Mouse (Mus musculus) spleen, postnatal 14 days (tissue): ENCODE data around the gene Sbpl.

Experiments
- DNase-seq, 2 experiments: peaks; one replicate each; pipeline ENCODE4 v3.0.0; 2021 to 2022; ENCODE audit warnings: low spot score in 2 of 2

Gene Sbpl

DNA sequence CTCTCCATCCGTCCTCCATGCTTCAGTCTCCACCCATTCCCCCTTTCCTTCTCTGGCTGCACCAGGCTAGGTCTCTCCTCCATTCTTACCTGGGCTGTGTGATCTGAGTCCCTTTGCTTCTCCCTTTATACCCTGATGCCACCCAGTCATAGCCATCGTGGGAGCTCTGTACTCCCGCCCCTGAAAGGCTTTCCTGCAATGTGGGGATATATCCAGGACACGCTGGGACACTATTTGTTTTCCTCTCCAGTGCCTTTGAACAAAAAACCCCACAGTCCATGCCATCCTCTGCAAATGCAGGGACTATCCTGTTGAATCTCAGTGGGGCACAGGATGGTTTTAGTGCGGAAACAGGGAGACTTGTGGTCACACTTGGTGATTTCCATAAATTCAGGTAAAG, at the start of gene Sbpl:
Gene Sbpl, minus strand, starts transcription at position 101 of the 400 bp plus-strand sequence.
- DNase-seq: no peak

DNA sequence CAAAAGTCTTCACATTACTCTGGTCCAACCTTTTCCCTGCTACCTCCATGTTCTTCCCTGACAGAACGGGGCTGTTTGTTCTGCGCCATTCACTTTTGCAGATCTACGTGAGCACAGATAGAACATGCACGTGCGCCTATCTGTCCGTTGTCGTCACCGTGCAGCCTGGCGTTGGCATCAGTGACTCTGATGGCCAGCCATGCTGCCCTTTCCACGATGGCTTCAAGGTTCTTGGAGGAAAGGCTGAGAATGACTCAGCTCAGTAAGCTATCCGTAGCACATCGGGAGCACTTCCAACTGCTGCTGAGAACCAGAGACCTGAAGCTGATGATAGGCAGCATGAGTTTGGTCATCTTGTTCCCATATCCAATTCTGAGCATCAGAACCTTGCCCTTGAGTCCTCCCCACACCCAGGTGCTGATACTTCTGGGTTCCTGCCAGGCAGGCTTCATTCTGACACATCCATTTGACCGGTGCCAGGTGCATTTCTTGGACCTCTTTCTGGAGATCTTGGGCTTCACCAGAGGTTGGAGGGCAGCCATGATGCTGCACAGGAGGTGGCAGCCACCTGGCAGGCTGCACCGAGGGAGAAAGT, 49.1 kb upstream of the Sbpl start:
- DNase-seq: no peak

DNA sequence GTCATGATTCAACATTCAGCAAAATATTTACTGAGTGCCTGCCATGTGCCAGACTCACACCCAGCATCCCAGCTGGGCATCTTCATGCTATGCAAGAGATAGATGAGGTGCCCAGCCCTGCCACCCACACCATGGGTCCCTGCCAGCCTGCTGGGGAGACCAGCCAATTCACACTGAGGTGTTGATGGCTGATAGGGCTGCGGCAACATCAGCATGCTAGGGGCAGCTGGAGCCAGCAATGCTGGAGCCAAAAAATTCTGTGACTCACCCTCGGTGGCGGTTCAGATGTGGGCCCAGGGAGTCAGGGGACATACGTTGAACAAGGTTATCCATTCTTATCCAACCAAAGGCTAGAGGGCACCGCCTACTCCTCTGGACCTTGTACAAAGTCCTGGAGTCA, 45.3 kb upstream of the Sbpl start:
- DNase-seq: no peak

DNA sequence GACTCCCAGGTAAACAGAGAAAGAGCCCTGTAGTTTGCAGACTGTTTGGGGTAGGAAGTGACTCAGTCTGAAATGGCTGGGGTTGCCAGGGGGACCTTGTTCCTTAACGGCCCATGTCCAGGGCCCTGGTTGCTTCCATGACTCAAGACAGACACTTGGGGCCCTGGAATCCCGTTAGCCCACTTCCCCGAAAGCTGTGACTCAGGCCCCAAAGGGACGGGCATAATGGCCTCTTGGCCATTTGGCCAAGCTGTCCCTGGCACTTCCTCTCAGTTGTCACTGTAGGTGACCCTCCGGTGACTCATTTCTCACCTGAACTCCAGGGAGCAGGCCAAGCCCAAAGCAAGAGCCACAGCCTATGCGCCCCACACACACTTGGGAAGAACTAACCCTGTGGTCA, 43.3 kb upstream of the Sbpl start:
- no peak for DNase-seq

DNA sequence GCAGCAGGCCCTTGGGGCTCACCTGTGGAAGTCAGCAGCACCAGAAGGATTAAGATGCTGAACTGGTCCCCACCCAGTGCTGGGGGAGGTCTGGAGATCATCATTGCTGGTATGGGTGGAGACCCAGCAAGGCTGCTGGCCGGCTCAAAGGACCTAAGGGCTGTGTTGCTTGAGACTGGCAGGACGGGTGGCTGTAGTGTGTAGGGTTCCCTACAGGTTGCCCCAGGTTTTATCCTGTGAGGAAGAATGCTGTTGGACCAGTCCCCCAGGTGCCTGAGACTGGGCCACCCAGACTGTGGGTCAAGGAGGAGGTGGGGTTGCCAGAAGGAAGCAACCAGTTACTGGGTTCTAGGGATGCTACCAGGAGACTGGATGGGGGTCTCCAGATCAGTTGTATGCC, 42.8 kb upstream of the Sbpl start, which contains the start of gene Prss22:
Gene Prss22, minus strand, starts transcription at position 200 of the 400 bp plus-strand sequence.
- DNase-seq: no peak

DNA sequence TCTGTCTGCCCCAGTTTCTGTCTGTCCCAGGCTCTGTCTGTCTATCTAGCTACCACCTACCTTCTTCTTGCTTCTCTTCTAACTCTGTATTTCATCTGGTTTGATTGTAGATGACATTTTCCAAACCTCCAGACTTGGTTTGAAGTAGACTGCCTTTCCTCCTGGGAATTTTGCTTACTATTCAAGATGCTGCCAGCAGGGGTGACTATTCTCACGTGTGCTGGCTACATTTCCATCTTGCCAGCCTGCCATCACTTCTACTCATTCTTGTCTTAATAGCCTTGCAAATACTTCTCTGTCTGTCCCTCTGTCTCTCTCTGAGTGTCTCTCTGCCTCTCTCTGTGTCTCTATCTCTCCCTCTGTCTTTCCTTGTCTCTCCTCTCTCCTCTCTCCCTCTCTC, 40.3 kb upstream of the Sbpl start:
- DNase-seq: no peak

DNA sequence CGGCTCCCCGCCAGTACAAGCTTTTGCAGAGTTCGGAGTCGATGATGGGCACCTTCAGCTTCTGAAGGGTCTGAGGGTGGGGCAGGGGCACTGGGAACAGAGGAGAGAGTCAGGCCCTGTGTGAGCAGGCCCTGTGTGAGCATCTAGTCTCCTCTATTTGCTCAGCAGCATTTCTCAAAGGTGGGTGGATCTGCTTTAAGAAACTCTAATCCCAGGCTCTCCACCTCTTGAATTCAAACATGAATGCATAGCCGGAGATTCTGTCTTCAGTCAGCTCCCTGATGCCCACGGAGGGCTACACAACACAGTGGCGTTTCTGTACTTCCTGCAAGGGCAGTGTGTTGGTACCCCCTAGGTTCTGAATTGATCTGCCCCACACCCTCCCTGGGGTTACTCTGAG, 39.6 kb upstream of the Sbpl start:
- DNase-seq: no peak

DNA sequence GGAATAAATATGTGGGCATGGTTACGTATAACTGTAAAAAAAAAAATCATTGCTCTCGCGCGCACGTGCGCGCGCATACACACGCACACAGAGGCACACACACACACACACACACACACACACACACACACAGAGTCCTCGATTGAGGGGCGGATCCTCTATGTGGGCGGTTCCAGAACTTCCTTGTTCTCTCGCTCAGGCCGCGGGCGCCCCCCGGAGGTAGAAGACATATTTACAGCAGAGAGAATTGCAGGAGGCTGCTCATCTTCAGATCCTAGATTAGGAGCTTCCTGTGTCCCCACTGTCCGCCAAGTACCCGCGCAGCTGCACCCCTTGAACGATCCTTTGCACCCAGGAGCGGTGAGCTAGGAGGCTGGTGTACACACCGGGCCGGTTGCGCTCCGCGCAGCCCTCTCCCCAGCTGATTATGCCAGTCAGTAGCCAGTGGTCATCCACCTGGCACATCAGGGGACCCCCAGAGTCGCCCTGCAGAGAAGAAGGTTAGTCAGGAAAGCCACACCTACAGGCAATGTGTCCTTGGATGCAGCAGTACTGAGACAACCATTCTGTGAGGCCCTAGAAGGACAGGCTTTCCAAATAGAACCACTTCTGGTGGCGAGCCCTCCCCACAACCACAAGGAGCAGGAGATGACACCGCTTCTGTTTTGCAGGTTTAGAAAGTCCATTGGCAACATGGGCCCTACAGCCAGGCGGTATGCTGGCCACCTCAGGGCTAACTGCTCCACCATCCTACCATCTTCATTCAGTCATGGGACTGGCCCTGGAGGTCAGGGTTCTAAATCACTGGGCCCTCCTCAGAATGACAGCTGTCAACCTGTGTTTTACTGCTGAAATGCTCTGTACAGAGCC, 38.7 kb upstream of the Sbpl start:
- DNase-seq: peak; percentile 69 to 83

DNA sequence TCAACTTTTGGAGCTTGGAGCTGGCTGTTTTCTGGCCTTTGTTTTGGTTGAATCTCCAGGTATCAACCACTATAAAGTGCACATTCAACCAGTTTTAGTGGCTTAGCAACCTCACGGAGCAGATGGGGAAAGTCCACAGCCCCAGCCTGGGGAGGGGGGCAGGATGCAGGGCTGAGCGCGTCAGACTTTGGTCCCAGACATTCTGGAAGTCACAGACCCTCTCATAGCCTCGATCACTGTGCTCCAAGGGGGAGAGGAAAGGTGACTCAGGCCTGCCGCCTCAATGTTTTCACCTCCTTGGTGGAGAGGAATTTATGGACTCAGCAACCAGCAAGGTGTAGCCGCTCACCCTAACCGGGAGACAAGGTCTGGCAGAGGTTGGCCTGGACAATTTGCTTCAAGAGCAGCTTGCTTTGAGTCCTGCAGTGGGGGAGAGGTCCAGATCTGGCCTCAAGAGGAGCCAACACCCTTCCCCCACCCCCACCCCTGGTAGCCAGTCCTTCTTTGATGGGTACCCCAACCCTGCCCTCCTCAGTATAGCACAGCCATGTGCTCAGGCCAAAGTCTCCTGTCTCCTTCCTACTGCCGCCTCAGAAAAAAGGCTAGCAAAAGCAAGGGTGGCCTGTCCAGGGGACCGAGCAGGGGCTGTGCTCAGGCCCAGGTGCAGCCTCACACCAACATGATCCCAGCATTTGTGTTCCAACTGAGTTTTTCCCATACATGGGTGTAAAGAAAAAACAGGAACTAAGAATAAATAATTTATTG, 37.9 kb upstream of the Sbpl start:
- no peak for DNase-seq

DNA sequence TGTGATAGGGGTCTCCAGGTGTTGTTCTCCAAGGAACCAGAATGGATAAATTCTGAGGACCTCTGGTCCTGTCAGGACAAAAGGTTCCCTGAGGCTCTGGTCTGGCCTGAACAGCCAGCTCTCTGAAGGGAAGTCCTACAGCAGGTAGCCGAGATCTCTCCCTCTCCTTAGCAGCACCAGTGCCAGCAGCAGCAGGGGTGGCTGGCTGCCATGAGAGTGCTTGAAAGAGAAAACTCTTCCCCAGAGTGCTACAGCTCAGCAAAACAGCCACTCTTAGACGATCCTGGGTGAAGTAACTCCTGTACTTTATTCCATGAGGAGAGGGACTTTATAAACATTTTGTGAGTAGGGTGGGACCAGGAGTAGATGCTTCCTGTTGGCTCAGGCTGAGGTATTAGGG, 34.7 kb upstream of the Sbpl start:
- DNase-seq: no peak

DNA sequence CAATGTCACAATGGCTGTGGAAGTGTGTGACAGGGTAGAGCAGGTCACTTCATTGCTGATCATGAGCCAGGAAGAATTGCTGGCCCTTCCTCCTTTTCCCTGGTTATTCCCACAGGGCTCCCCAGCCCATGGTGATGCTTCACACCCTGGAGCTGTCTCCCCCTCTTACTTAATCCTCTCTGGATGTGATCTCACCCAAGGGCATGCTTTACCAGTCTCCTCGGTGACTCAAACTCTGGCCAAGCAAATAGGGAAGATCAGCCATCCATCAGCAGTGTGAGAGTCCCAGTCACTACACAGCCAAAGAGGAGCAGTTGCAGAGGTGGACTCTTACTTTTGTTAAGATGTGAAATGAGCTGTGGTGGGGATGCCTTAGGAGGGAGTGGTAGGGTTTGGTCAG, 29.9 kb upstream of the Sbpl start:
- no peak for DNase-seq

DNA sequence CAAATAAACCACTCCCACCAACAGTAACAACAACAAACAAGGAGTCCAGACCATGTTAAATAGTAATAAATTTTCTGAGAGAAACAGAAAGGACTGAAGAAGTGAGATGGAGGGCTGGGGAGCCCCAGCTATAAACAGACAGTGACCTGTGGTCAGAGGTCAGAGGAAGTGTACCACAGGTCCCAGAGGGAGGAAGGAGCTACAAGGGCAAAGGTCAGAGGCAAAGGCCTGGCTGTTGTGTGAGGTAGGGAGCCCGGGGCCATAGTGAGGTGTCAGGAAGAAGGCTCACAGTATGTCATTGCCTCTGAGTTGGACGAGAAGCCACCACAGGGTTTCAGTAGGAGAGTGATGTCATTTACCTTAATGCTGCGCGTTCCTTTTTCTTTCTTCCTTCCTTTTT, 27.8 kb upstream of the Sbpl start:
- DNase-seq: no peak

DNA sequence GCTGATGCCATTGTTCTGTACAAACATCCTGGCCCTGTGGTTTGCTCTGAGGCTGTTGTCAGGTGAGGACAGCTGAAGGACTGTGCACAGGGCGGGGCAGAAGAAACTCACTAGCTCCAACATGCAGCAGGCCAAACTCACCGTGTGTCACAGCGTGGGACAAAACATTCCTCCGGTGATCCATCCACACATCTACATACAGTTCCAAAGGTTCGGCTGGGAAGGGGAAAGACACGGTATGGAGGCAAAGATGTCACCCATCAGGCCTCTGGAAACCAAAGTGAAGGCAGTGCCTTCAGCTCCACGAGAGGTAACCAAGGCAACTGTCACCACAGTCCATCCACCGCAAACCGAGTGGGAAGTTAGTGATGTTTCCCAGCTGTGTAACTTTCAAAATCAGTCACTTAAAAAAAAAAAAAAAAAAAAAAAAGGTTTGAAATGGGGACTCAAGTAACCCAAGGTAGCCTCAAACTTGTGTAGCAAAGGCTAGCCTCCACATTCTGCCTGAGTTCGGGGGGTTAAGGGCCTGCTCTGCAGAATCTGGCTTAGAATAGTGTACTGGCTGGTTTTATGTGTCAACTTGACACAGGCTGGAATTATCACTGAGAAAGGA, 25.3 kb upstream of the Sbpl start, which contains the start of gene Prss30:
Gene Prss30, minus strand, starts transcription at position 270 of the 613 bp plus-strand sequence.
- DNase-seq: no peak

DNA sequence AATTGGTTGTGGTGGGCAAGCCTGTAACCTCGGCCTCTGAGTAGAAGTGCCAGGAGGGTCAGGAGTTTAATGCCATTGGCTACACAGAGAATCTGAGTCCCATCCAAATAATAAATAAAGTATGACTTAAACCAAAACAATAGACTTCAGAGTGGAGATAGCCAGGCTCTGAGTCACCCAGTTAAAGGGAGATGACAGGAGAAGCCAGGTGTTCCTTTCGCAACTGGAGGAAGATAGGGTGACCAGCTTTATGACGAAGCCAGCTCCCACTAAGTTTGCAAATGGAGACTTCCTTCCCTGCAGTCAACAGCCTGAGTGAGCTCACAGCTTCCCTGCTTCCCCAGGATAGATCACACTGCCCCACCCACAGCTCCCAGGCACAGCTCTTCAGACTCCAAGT, 24.4 kb upstream of the Sbpl start:
- no peak for DNase-seq

DNA sequence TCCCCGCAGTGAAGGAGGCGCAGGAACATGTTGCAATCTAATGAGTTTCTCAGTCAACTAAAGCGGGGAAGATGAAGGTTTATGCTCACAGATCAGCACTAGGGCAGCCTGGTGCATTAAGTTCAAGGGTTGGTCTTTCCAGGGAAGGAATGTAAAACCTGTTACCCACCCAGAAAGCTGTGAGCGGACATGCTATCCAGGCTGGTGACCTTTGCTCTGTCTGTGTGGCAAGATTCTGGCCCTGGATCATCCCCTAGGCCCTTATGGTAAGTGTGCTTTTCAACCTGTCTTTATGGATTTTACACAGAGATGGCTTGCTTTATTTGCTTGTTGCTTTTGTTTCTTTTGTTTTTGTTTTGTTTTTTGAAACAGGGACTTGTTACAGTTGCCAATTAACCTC, 21.6 kb upstream of the Sbpl start:
- DNase-seq: no peak

DNA sequence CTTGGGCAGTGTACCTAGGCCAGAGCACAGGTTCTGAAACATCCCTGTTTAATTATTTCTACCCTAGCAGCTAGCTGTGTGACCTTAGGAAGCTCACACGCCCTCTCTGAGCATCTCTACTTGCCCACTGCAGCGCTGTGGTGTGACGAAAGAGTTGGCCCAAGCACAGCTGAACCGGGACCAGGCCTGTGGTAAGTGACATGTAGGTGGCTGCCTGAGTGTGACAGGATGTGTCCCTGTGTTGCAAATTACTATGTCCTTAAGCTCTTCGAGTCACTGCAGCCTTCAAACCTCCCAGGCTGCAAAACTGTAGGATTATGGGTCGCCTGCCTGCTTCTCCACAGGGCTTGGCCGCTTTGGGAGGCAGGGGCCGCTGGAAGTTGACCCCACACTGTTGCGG, 16.2 kb upstream of the Sbpl start:
- no peak for DNase-seq

DNA sequence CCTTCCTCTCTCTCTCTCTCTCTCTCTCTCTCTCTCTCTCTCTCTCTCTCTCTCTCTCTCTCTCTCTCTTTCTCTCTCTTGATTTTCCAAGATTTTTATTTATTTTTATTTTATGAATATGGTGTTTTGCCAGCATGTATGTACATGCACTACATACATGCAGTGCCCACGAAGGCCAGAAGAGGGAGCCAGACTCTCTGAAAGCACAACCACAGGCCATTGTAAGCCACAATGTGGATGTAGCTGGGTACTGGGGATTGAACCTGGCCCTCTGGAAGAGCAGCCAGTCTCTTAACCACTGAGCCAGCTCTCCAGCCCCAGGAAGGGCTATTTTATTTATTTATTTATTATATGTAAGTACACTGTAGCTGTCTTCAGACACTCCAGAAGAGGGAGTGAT, 14.2 kb upstream of the Sbpl start:
- DNase-seq: peak; percentile 35 to 63

DNA sequence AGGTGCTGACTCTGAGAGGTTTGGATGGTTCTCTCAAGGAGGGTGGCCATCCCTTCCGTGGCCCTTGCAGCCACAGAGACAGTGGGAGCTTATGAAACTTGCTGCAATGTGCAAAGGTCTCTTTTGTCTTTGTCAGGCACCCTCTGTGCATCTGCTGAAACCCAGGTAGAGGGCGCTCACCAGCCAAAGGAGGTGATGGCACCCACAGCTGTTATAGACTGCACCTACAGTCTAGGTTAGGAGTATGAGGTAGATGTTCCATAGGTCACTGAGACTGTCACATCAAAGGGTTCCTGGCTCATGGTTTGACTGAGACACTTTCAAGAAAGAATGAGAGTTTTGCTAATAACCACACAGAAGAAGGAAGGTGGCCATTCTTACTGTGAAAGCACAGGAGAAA, 13.7 kb upstream of the Sbpl start:
- no peak for DNase-seq

DNA sequence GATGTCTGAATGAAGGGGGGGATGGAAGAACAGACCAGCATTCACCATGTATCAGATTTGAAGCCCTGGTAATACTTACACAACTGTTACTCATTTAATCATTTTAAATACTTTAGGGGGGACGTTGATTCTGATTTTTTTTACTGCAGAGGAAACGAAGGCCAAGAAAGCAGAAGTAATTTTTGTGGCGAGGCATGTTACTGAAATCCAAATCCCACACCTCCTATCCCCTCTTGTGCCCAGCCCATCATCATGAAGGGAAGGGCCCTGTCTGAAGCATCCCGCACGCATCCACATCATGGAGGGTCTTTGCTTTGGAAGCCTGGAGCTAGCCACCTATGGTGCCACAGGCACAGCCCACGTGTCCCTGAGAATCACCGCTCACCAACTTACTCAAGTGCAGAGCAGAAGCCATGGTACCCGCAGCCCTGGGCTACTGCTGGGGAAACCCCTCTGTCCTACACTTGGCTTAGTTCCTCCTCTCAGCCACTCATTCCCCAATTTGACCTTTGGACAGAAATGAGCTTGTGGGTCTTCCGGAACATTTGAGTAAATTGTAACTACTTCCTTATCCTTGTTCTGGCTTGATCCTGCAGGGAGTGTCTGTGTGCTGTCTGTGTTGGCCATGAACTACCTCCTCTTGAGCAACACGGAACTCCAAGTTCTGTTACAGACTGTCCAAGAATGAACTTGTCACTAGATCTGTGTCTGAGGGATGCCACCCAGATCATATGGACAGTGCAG, 11.8 kb upstream of the Sbpl start:
- DNase-seq: no peak

DNA sequence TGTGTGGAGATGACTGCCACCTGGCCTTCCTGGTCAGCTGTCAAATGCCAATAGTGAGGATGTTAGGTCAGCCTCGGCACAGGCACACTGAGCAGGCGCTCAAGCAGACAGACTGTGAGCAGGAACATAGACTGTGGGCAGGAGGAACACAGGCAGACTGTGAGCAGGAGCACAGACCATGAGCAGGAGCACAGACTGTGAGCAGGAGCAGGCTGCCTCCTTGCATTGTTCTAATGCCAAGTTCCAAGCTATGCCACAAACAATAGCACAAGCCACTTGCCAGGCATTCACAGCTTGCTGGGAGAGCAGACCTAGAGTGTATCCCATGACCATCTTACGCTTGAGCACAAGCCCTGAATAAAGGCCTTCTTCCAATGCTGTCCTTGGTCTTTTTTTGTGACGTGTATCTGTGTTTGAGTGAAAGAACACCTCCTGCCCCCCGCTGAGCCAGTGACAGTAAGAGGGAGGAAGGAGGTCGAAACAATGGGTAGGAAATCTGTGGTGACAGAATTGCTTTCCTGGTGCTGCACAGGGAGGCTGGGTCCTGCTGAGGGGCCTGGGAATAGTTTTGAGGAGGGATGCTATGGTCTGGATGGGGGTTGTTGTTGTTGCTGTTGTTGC, 10.8 kb upstream of the Sbpl start:
- no peak for DNase-seq

DNA sequence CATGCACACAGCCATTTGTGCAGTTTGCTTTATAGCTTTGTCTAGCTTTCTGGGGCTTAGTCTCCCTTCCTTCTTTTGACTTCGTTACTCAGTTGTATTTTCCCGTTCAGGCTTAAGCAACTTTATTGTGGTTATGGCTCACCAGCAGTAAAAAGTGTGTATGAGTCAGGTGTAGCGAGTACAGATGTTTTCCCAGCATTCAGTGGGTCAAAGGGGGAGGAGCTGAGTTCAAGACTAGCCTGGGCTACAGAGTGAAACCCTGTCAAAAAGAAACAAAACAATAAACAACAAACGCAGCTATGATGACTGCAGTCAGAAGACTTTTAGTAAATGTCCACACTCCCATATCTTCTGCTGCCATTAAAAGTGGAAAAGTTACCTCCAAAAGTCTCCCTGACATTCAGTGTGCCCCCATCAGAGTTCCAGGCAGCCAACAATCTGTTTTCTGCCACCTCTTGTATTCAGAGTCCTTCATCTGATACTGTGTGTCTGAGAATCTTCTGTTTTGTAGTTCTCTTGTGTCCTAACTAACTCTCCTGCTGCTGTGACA, 6.6 kb upstream of the Sbpl start:
- DNase-seq: no peak
